Mouse (Mus musculus) kidney, embryonic 14.5 days (tissue): Measurements from ENCODE around the gene Ccr6. TPM values are rescaled to one million over a fixed set of nuclear protein-coding genes. Genes with fewer than 3 reads are reported as not detected.

Source experiments
- ATAC-seq: fragments of 200-750 bp; cut with Nextera tagmentation; 2 replicates; pipeline ENCODE4 v1.8.0; 2017; ENCODE audit warnings: moderate number of reproducible peaks, mild to moderate bottlenecking, moderate TSS enrichment, moderate library complexity; ENCODE audit not compliant: low FRiP score, low TSS enrichment
- H3K27ac ChIP-seq: fragments of 300-500 bp; sonication (generic); 2 replicates; pipeline ENCODE4 v1.5.1; 2014; ENCODE audit warnings: low read depth, mild to moderate bottlenecking, low read length, moderate library complexity, mixed read lengths
- H3K27me3 ChIP-seq: fragments of 300-500 bp; sonication (generic); 2 replicates; pipeline ENCODE4 v1.6.1; 2014; ENCODE audit warnings: mild to moderate bottlenecking, low read length; ENCODE audit not compliant: control insufficient read depth, insufficient read depth
- H3K36me3 ChIP-seq: fragments of 300-500 bp; sonication (generic); 2 replicates; pipeline ENCODE4 v1.6.1; 2014; ENCODE audit warnings: low read length, mixed read lengths; ENCODE audit not compliant: control insufficient read depth, insufficient read depth
- H3K4me1 ChIP-seq: fragments of 300-500 bp; sonication (generic); 2 replicates; pipeline ENCODE4 v1.6.1; 2014; ENCODE audit warnings: low read length, mixed read lengths; ENCODE audit not compliant: control insufficient read depth, insufficient read depth
- H3K4me2 ChIP-seq: fragments of 300-500 bp; sonication (generic); replicated peaks from 2 replicates; pipeline ENCODE4 v1.6.1; 2014; ENCODE audit warnings: low read depth, mild to moderate bottlenecking, low read length
- H3K4me3 ChIP-seq: fragments of 300-500 bp; sonication (generic); 2 replicates; pipeline ENCODE4 v1.5.1; 2014; ENCODE audit warnings: mild to moderate bottlenecking, low read length
- H3K9ac ChIP-seq: fragments of 300-500 bp; sonication (generic); 2 replicates; pipeline ENCODE4 v1.6.1; 2014; ENCODE audit warnings: low read depth, mild to moderate bottlenecking, low read length, moderate library complexity
- H3K9me3 ChIP-seq: fragments of 300-500 bp; sonication (generic); 2 replicates; pipeline ENCODE4 v1.6.1; 2016; ENCODE audit warnings: low read length; ENCODE audit not compliant: control insufficient read depth
- WGBS: fragments of 180-500 bp; shearing (Covaris S2); extraction: QIAGEN DNeasy Blood & Tissue Kit; methylation state at CpG from one replicate; pipeline ENCODE4 v1.1.7; 2014; 5-methylcytosine and 5-hydroxymethylcytosine counted together
- polyA plus RNA-seq: library from polyadenylated mRNA; unstranded; fragments of >200 nt; fragmentation: Nextera tagmentation; extraction: Ambion mirVana; gene quantifications from 2 replicates; pipeline ENCODE4 v1.2.1, GENCODE M21; 2014

Ccr6 gene
- polyA plus RNA-seq, 1 experiment from 2014 or later, result not detected

DNA sequence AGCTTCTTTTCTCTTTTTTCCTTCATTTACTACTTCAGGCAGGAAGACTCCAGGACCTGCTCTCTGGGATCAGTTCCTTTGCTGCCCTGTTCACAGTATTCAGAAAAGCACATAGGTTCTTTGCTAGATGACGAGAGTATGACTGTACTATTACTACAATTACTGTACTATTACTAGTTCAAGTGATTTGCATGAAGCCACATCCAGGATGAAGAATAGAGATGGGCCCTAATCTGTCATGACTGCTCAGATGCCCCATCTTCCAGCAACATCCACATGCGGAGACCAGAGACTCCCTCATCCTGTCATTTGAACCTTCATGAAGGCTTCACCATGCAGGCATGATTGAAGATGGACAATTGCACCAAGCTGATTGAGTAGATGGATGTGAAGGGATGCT is 26.1 kb upstream of the Ccr6 start:
- Histone ChIP-seq H3K27ac (no peak overlapping the region), H3K9me3 (no peaks in the 10 kb centered on the region), H3K27me3 (no peaks in the 10 kb centered on the region), H3K4me2 (no peak overlapping the region), H3K9ac (no peak overlapping the region), H3K36me3 (no peaks in the 10 kb centered on the region), H3K4me1 (no peaks in the 10 kb centered on the region), H3K4me3 (no peak overlapping the region)
- WGBS, result 95% methylated on average over 2 of the region's 2 CpGs
- ATAC-seq, result no peak

DNA sequence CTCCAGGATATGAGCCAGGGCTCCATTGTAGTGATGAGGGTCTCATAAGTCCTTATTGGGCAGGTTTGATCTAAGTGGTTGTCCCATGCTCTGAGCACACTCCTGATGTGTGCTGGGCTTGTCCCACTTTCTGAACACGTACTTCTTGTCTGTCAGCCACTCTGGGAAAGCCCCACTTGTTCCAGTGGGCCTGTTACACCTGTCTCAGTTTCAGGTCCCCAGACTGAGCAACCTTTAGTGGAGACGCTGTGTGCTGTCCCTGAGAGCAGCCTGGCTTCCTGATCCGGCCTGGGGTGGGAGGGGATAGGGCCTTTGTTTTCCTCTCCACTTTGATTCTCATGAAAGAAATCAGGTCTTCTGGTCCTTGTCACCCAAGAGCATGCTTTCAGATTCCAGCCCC is 25.7 kb upstream of the Ccr6 start:
- Histone ChIP-seq H3K4me1 (no peaks in the 10 kb centered on the region), H3K27me3 (no peaks in the 10 kb centered on the region), H3K27ac (no peak overlapping the region), H3K36me3 (no peaks in the 10 kb centered on the region), H3K4me2 (no peak overlapping the region), H3K4me3 (no peak overlapping the region), H3K9me3 (no peaks in the 10 kb centered on the region), H3K9ac (no peak overlapping the region)
- ATAC-seq, result no peak
- 73% methylated on average over 3 of the region's 3 CpGs for WGBS

DNA sequence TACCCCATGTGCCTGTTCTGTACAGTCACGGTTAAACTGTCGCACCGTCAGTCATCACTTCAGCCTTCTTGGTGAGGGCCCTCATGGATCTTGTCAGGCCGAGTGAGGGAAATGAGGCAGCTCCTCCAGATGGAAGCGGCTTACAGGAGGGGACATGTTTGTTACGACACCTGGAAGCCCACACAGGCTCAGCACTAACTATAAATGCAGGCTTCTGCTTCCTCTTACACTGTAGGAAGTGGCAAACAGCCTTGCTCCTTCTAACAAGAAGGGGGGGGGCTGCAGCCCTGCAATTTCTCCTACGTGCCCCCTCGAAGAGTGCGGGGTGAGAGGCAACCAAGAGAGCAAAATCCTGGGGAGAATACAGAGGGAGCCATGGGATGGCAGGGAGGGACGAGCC is 25.2 kb upstream of the Ccr6 start:
- ATAC-seq, result no peak
- Histone ChIP-seq H3K4me2 (no peak overlapping the region), H3K9me3 (no peaks in the 10 kb centered on the region), H3K36me3 (no peaks in the 10 kb centered on the region), H3K9ac (no peak overlapping the region), H3K27me3 (no peaks in the 10 kb centered on the region), H3K4me1 (no peaks in the 10 kb centered on the region), H3K27ac (no peak overlapping the region), H3K4me3 (no peak overlapping the region)
- 82% methylated on average over 10 of the region's 10 CpGs for WGBS

DNA sequence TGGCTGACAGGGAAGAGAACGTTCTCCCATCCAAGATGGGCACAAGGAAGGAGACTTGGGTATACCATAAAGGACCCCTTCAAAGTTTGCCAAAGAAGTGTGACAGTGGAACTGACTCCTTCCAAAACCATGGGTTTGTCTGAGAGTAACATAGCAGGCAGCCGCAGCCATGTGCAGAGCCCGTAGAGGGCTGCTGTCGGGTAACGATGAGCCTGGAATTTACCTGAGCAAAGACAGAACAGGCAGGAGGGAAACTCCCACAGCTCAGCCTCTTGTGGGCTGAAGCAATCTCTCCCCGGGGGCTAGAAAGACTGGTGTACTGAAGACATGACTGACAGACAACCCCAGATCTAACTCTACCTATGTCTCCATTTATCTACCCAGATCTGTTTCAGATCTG is 24.4 kb upstream of the Ccr6 start:
- Histone ChIP-seq H3K9me3 (no peaks in the 10 kb centered on the region), H3K9ac (no peak overlapping the region), H3K4me2 (no peak overlapping the region), H3K27me3 (no peaks in the 10 kb centered on the region), H3K27ac (no peak overlapping the region), H3K4me1 (no peaks in the 10 kb centered on the region), H3K36me3 (no peaks in the 10 kb centered on the region), H3K4me3 (no peak overlapping the region)
- ATAC-seq, result no peak
- WGBS, result 82% methylated on average over 6 of the region's 6 CpGs

DNA sequence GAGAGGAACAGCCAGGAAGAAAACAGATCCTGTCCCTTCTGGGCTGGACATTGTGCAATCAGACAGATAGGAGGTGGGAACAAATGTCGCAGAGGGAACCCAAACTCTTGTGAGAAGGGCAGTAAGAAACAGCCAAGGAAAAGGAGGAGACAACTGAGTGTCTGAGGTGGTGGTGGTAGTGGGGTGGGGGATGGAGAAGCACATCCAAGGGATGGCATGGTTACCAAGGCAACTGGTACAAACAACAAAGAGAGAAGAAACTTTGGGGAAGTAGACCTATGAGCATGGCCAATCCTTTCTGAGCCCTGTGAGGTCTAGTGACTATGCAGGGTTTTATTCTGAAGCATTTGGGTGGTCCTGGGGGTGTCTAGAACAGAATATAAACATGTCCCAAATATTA is 21.5 kb upstream of the Ccr6 start:
- H3K36me3 ChIP-seq, result no peaks in the 10 kb centered on the region
- H3K4me3 ChIP-seq, result no peak overlapping the region
- H3K9ac ChIP-seq, result no peak overlapping the region
- no peaks in the 10 kb centered on the region for H3K27me3 ChIP-seq
- WGBS, result 93% methylated on average over 1 of the region's 1 CpGs
- no peaks in the 10 kb centered on the region for H3K9me3 ChIP-seq
- H3K27ac ChIP-seq, result no peak overlapping the region
- no peaks in the 10 kb centered on the region for H3K4me1 ChIP-seq
- H3K4me2 ChIP-seq, result no peak overlapping the region
- no peak for ATAC-seq

DNA sequence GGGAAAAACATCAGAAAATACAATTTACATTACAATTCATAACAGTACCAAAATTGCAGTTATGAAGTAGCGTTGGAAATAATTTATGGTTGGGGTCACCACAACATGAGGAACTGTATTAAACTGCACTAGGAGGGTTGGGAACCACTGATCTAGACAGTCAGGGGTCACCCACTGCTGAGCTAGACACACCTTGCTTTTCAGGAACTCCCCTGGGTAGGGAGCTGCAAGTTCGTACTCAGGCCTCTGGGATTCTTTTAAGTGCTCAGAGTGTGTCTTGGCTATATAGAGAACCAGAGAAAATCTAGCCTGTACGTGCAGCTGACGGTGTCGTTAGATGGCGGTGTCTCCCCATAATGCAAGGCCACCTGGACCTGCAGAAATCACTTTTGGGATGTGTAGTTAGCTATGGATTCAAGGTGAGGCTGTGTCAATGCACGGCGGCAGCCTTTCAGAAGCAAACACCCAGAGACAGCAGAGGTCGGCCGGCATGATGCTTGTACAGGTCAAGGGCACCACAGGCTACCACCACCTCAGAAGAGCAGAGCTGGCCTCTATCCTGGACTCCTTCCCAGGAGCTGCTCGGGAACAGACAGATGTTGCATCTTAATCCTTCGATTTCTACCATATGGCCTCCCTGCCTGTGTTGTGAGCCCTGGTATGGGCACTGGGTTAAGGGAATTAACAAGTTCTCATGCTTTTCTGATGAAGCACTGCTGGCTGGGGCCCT is 20.7 kb upstream of the Ccr6 start:
- H3K4me3 ChIP-seq, result no peak overlapping the region
- WGBS, result 89% methylated on average over 12 of the region's 12 CpGs
- H3K27me3 ChIP-seq, result no peaks in the 10 kb centered on the region
- H3K4me2 ChIP-seq, result no peak overlapping the region
- no peak overlapping the region for H3K27ac ChIP-seq
- no peaks in the 10 kb centered on the region for H3K36me3 ChIP-seq
- H3K9ac ChIP-seq, result no peak overlapping the region
- H3K9me3 ChIP-seq, result no peaks in the 10 kb centered on the region
- no peaks in the 10 kb centered on the region for H3K4me1 ChIP-seq
- ATAC-seq, result no peak

DNA sequence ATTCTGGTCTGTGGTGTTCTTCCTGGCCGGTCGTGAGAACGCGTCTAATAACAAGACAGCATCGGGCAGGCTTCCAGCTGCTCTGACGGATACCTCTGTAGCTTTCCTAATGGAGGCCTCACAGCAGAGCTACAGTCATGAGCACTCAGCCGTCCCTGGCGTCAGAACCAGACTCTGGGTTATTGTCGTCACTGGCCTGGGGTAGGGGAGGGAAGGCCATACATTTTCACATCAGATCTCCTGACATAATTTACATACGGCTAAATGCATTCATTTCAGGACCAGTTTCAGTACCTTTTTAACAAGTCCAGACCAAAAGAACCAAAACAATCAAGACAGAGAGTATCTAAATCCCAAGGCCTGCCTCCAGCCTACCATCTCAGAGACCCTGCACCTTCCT is 12.6 kb upstream of the Ccr6 start:
- Histone ChIP-seq H3K9ac (no peak overlapping the region), H3K9me3 (no peaks in the 10 kb centered on the region), H3K4me3 (no peak overlapping the region), H3K27ac (no peak overlapping the region), H3K4me2 (no peak overlapping the region), H3K36me3 (no peaks in the 10 kb centered on the region), H3K4me1 (no peaks in the 10 kb centered on the region), H3K27me3 (no peaks in the 10 kb centered on the region)
- ATAC-seq, result no peak
- WGBS, result 80% methylated on average over 10 of the region's 10 CpGs

DNA sequence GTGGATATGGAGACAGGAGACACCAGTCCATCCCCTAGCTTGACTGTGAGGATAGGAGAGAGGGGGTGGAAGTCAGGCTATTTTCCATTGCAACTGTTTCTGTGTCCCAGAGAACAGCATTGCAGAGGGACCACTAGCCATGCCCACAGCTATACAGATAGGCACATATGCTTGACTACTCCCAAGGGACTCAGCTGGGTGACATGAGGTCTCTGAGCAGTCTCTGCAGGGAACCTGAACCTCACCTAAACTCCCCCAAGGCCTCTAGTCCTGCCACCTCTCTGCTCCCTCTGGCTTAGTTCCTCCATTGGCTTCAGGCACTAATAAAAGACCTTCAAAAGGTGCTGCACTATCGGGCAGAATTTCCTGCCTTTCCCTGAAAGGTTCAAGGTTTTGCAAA is 11.8 kb upstream of the Ccr6 start:
- H3K4me3 ChIP-seq, result no peak overlapping the region
- no peak for ATAC-seq
- WGBS, result 63% methylated on average over 1 of the region's 1 CpGs

DNA sequence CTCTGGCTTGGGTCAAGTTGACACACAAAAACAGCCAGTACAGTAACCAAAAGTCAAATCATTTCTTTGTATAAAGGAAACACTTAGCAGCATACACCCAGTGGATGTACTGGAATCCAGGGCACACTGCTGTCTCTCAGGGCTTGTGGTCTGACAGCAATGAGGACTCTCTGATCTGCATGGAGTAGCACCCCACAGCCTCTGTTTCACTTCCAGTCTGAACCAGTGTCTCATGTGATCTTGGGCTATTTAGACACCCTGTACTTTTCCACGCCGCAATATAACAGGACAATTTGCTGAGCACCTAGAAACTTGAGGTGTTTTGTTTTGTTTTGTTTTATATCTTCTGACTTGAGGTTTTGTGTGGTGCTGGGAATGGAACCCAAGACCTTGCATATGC is 10.7 kb upstream of the Ccr6 start:
- Histone ChIP-seq H3K4me1 (0 out of 2 replicates have a peak, but pooled peaks cover 2% of the 10 kb centered on the region), H3K4me3 (no peak overlapping the region), H3K27ac (no peak overlapping the region), H3K9ac (no peak overlapping the region), H3K36me3 (no peaks in the 10 kb centered on the region), H3K27me3 (no peaks in the 10 kb centered on the region), H3K4me2 (no peak overlapping the region), H3K9me3 (no peaks in the 10 kb centered on the region)
- 97% methylated on average over 2 of the region's 2 CpGs for WGBS
- ATAC-seq, result no peak

More for the DNA sequence above, 11.8 kb upstream of the Ccr6 start:
- Histone ChIP-seq H3K9me3 (no peaks in the 10 kb centered on the region), H3K36me3 (no peaks in the 10 kb centered on the region), H3K9ac (no peak overlapping the region), H3K4me2 (no peak overlapping the region), H3K27ac (no peak overlapping the region), H3K27me3 (no peaks in the 10 kb centered on the region), H3K4me1 (0 out of 2 replicates have a peak, but pooled peaks cover 2% of the 10 kb centered on the region)
